Mouse (Mus musculus) kidney, postnatal 25 days (tissue): ENCODE measurements around the gene Tulp4.
A peak's percentile ranks its signal among the peaks of the same experiment; 100 is the strongest.
"Not testable (repeated sequence)": the region's sequence is repeated elsewhere in the genome, so short reads cannot be mapped to it uniquely, and the experiment has no call there.

Source experiments
- DNase-seq, 2 experiments: peaks; one replicate each; pipeline ENCODE4 v3.0.0; 2021; ENCODE audit warnings: mixed read lengths in 2 of 2

Gene Tulp4

DNA sequence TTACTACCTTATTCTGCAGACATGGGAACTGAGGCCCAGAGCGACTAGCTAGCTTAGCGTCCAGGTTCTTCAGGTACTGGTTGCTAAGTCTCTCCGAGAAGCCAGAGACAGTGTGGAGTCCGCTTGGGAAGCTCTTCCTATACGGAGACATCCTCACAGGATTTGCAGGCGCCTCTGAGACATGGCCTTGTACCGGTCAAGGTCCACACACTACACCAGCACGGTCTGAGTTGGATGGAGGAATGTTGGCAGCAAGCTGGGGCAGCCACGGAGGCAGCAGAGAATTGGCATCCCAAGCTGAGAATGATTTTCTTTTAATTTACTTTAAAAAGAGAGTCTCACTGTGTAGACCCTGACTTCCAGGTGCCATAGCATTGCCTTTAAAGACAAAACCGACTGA is 176.9 kb downstream of the Tulp4 start:
- DNase-seq: not testable (repeated sequence)

- not testable (repeated sequence) for DNase-seq
Measured at GRCm38 (mm10) chr17:6286169-6286568, 179.9 kb downstream of the Tulp4 start.

- DNase-seq: not testable (repeated sequence)
Measured at GRCm38 (mm10) chr17:6289045-6289444, 182.8 kb downstream of the Tulp4 start.

GRCm38 (mm10) chr17:6293882-6294281 is 187.6 kb downstream of the Tulp4 start:
- DNase-seq: not testable (repeated sequence)

DNA sequence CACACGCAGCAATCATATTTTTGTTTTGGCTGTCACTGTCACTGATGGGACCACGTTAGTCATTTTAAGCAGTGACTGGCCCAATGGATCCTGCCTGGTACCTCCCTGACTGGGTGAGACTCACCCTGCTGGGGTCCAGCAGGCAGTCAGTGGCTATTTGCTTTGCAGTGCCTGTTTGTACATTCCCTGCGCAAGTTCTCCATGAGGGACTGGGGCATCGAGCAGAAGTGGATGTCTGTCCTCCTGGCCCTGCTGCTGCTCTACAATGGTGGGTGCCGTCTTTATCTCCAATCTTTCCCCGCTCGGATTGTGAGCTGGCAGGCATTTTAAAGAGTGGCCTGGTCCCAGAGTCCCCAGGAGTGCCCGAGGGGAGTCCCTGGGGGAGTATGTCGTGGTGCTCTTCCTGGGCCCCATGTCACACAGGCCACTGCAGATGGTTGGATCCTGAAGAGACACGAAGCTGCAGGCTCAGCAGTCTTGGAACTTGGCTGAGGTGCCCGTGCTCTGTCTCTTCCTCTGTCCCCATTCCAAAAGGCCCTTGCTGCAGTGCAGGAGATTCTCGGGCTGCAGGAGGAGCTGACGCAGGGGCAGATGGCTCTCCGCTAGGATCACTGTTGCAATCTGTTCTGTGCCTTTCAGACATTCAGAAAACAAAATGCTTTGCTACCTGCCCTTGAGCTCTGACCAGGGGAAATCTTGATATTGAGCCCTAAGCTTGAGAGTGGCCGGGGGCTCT is 191.0 kb downstream of the Tulp4 start:
- not testable (repeated sequence) for DNase-seq

- DNase-seq: peak in 1 of 2 experiments; percentile 36
Measured at GRCm38 (mm10) chr17:6300190-6300863, 194.1 kb downstream of the Tulp4 start.
